Mouse (Mus musculus) myocyte (in vitro differentiated cells): ENCODE results near the gene Cpa2.

Source experiments
- CEBPB ChIP-seq: IDR thresholded peaks from 2 replicates; pipeline ENCODE4 v1.6.1; 2011; ENCODE audit warnings: mild to moderate bottlenecking, moderate library complexity; ENCODE audit not compliant: poor library complexity, insufficient read depth, severe bottlenecking
- E2F4 ChIP-seq: IDR thresholded peaks from one replicate; pipeline ENCODE4 v1.6.1; 2011; ENCODE audit warnings: mild to moderate bottlenecking, control low read depth, moderate library complexity; ENCODE audit not compliant: insufficient read depth
- MAX ChIP-seq: IDR thresholded peaks from one replicate; pipeline ENCODE4 v1.6.1; 2011; ENCODE audit warnings: low read depth, mild to moderate bottlenecking, control low read depth
- MYOD1 ChIP-seq, 3 experiments: IDR thresholded peaks; one replicate each; pipeline ENCODE4 v1.6.1; 2011; ENCODE audit warnings: control low read depth in 2 of 3, low read depth in 2 of 3, mild to moderate bottlenecking in 2 of 3, moderate library complexity in 1 of 3; ENCODE audit not compliant: insufficient read length in 2 of 3, control insufficient read depth in 1 of 3
- MYOG ChIP-seq, 3 experiments: IDR thresholded peaks; one replicate each; pipeline ENCODE4 v1.6.1; 2011; ENCODE audit warnings: control low read depth in 2 of 3, low read depth in 2 of 3, mild to moderate bottlenecking in 2 of 3; ENCODE audit not compliant: insufficient read length in 2 of 3, control insufficient read depth in 1 of 3, insufficient read depth in 1 of 3
- POLR2A ChIP-seq: IDR thresholded peaks from one replicate; pipeline ENCODE4 v1.6.1; 2011; ENCODE audit warnings: low read depth, mild to moderate bottlenecking, control low read depth, moderate library complexity; ENCODE audit not compliant: insufficient read length
- POLR2AphosphoS2 ChIP-seq: IDR thresholded peaks from one replicate; pipeline ENCODE4 v1.6.1; 2011; ENCODE audit warnings: low read depth, control low read depth; ENCODE audit not compliant: insufficient read length
- REST ChIP-seq: IDR thresholded peaks from one replicate; pipeline ENCODE4 v1.6.1; 2011; ENCODE audit warnings: mild to moderate bottlenecking, control low read depth, moderate library complexity; ENCODE audit not compliant: insufficient read depth, insufficient read length
- USF1 ChIP-seq: IDR thresholded peaks from one replicate; pipeline ENCODE4 v1.6.1; 2011; ENCODE audit warnings: low read depth, mild to moderate bottlenecking, control low read depth, moderate library complexity

DNA sequence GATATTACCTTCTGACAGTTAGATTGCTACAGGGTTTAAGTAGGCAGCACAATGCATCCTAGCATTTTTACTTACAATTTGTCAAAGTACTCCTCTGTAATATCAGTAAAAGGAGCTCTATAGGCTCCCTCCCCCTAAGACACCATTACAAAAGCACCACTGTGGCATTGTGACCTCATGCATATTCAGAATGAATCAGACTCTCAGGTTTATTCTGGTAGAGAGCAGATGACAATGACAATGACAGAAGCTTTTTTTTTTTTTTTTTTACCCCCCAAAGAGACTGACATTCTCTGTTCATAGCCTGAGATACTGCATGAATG is 9.8 kb downstream of the Cpa2 start:
- TF ChIP-seq MAX (no peak), POLR2A (no peak), MYOD1 (IDR thresholded peaks at IDR 0.05; ENCODE audit: control insufficient read depth in 1 of 3, insufficient read length in 2 of 3, low read depth in 2 of 3) (no peak), POLR2AphosphoS2 (no peak), MYOG (IDR thresholded peaks at IDR 0.05; ENCODE audit: control insufficient read depth in 1 of 3, insufficient read depth in 1 of 3, insufficient read length in 2 of 3, low read depth in 2 of 3) (no peak), REST (no peak), USF1 (no peak), E2F4 (no peak), CEBPB (no peak)
